Mouse (Mus musculus) urinary bladder, adult 2 months (tissue): ENCODE measurements around the gene Tacc2. TPM values are rescaled to one million over a fixed set of nuclear protein-coding genes. Genes with fewer than 3 reads are reported as not detected.

Experiments used
- DNase-seq: peaks from one replicate; pipeline ENCODE4 v3.0.0; 2022; ENCODE audit warnings: low spot score
- polyA plus RNA-seq: library from polyadenylated mRNA; depleted of rRNA; stranded (reverse); fragments of >200 nt; gene quantifications from 2 replicates; pipeline ENCODE4 v1.2.3, GENCODE M21; 2012

Tacc2 gene
- polyA plus RNA-seq, 1 experiment = 67.5 TPM

GRCm38 (mm10) chr7:130617591-130617990, 40.4 kb downstream of the Tacc2 start:
- DNase-seq = no peak

GRCm38 (mm10) chr7:130621068-130621467, 43.8 kb downstream of the Tacc2 start:
- no peak for DNase-seq

GRCm38 (mm10) chr7:130621953-130622352, 44.7 kb downstream of the Tacc2 start:
- no peak for DNase-seq

GRCm38 (mm10) chr7:130622359-130622758, 45.1 kb downstream of the Tacc2 start:
- DNase-seq = no peak

- no peak for DNase-seq
These were observed 47.1 kb downstream of the Tacc2 start for GRCm38 (mm10) chr7:130624299-130624698.

GRCm38 (mm10) chr7:130625361-130625760, 48.1 kb downstream of the Tacc2 start:
- DNase-seq = no peak

- DNase-seq = no peak
These were observed 51.4 kb downstream of the Tacc2 start for GRCm38 (mm10) chr7:130628601-130629000.

- no peak for DNase-seq
These were observed 52.8 kb downstream of the Tacc2 start for GRCm38 (mm10) chr7:130629999-130630398.

GRCm38 (mm10) chr7:130630956-130631355, 53.7 kb downstream of the Tacc2 start:
- no peak for DNase-seq

- no peak for DNase-seq
These were observed 54.5 kb downstream of the Tacc2 start for GRCm38 (mm10) chr7:130631553-130632378.

GRCm38 (mm10) chr7:130632379-130632732, 55.1 kb downstream of the Tacc2 start:
- DNase-seq = no peak

- no peak for DNase-seq
These were observed 57.1 kb downstream of the Tacc2 start for GRCm38 (mm10) chr7:130634259-130634871.

- DNase-seq = no peak
These were observed 58.0 kb downstream of the Tacc2 start for GRCm38 (mm10) chr7:130635212-130635611.

- no peak for DNase-seq
These were observed 59.0 kb downstream of the Tacc2 start for GRCm38 (mm10) chr7:130636274-130636673.

GRCm38 (mm10) chr7:130636902-130637301, 59.7 kb downstream of the Tacc2 start:
- DNase-seq = no peak

- DNase-seq = no peak
These were observed 60.6 kb downstream of the Tacc2 start for GRCm38 (mm10) chr7:130637811-130638210.

- DNase-seq = no peak
These were observed 63.4 kb downstream of the Tacc2 start for GRCm38 (mm10) chr7:130640681-130641080.

GRCm38 (mm10) chr7:130645332-130645993, 68.2 kb downstream of the Tacc2 start:
- no peak for DNase-seq

- peak; percentile 87 for DNase-seq
These were observed 68.9 kb downstream of the Tacc2 start for GRCm38 (mm10) chr7:130645994-130646761.

- peak; percentile 71 for DNase-seq
These were observed 69.5 kb downstream of the Tacc2 start for GRCm38 (mm10) chr7:130646762-130647139.

- no peak for DNase-seq
These were observed 70.8 kb downstream of the Tacc2 start for GRCm38 (mm10) chr7:130648061-130648460.

GRCm38 (mm10) chr7:130649257-130649656, 72.0 kb downstream of the Tacc2 start:
- no peak for DNase-seq
